Mouse (Mus musculus) heart, postnatal 25 days (tissue): ENCODE data around the gene Capn12. TPM values are rescaled to one million over a fixed set of nuclear protein-coding genes. Genes with fewer than 3 reads are reported as not detected.

ENCODE experiments used
- DNase-seq: peaks from one replicate; pipeline ENCODE4 v3.0.0; 2022; ENCODE audit warnings: low spot score
- intact Hi-C: fragments of 180-260 bp; cut with DNase I; formaldehyde crosslinking; loops from one replicate; pipeline ENCODE4 v1.15.1; 2025
- total RNA-seq, 2 experiments: library from RNA; stranded (reverse); gene quantifications; 2 replicates each; pipeline ENCODE4 v1.2.3; 2021

Capn12 gene
- total RNA-seq: under 1 TPM; 0.08 to 0.22 TPM

DNA sequence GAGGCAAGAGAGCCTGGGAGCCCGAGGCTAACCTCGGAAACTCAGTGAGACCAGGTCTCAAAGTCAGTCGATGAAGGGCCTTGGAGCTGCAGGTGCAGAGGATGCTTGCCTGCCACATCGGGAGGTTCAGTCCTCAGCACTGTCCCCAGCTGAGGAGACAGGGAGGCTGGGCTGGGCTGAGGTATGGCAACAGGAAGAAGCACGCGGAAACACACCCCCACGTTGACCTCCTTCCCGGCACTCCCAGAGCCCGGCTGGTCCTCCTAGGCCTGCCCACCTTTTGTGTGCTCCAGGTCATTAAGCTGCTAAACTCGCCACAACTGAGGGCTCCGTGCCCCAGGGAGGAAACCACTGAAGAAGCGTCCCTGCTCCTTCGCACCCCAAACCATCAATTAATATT is at the start of gene Capn12:
TSS of gene Capn12 (plus strand) at position 224 of the 400 bp plus-strand sequence.
- intact Hi-C loops: no loop called here

DNA sequence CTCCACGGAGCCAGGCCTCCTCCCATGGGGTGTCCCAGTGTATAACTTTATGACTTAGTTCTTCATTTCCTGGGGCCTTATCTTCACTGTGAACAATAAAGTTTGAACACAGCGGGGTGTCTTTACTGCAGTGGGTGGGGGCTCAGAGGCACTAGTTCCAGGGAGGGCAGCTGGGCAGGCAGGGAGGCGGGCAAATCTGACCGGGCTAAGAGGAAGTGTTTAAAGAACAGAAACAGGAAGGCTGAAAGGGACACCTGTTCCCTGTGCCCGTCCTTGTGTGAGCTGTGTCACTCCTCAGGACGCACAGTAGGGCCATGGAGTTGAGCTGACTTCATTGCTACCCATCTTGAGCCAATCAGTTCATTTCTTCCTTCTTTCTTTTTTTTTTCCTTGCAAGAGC is 49.1 kb upstream of the Capn12 start:
- intact Hi-C loops: loop anchor here (5.0 kb wide), 2 partner anchors 35 kb away; no protein-coding TSS in a partner anchor

More for the DNA sequence above, at the start of gene Capn12:
- DNase-seq: no peak

DNA sequence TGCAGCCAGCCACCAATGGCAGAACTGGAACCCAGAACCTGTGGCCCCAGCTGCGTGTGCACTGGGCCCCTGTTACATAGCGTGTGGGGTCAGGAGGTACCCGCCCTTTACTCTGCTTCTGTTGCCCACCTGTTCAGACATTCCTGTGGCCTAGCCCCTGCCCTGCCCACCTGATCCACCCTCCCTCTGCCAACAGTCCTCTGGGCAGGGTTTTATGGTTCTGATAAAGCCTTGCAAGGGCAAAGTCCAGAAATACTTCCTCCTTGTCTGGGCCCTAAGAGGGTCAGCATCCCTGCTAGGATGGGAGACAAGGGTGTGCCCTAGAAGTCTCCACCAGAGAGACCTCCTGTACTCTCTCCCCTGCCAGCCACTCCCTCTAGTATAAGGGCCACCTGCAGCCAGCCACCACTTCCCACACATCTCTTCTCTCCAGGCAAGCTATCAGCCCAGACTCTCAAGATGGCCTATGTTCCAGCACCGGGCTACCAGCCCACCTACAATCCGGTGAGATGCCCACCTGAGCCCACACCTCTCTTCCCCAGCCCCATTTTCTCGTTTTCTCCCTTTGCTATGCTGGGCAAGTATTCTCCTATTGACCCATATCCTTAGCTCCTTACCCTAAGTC is 47.4 kb upstream of the Capn12 start, which contains the start of gene Lgals4:
TSS of gene Lgals4 (plus strand) at position 132 of the 625 bp plus-strand sequence.
- DNase-seq: no peak
- intact Hi-C loops: loop anchor here (5.0 kb wide), 2 partner anchors 33 to 37 kb away; no protein-coding TSS in a partner anchor

More for the DNA sequence above, 49.1 kb upstream of the Capn12 start:
- no peak for DNase-seq

DNA sequence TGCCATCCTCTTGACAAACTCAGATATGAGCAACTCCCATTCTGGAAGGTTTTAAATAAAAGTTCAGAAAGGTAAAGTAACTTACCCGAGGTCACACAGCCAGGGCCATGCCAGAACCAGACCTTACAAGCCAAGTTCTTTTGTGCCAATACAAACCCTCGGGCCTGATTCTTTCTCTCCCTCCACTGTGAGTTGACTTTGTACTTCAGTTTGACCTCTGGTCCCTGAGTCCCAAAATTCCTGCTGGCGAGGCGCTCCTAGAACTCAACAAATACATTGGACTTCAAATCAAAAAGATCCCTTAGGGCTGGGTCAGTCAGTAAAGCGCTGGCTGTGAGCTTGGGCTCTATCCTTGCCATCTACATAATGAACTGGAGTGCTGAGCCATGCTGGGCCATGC is 44.3 kb upstream of the Capn12 start:
- no peak for DNase-seq
- intact Hi-C loops: no loop called here

DNA sequence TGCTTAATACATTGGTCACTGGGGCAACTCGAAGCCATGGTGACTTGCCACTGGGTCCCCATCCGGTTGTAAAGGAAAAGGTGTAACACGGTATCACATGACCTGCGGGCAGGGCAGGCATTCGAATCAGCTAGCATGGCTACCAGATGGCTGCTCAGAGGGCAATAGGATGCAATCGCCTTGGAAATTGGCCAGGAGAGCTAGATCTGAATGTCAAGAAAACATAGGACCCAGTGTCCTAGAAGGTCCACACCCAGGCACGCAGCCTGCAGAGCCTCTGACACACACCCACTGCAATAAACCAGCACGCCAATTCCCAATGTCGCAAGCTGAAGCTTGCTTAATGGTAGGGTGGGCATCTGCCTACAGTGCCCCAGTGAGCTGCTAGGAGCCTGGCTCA is 42.9 kb upstream of the Capn12 start:
- no peak for DNase-seq
- intact Hi-C loops: no loop called here

DNA sequence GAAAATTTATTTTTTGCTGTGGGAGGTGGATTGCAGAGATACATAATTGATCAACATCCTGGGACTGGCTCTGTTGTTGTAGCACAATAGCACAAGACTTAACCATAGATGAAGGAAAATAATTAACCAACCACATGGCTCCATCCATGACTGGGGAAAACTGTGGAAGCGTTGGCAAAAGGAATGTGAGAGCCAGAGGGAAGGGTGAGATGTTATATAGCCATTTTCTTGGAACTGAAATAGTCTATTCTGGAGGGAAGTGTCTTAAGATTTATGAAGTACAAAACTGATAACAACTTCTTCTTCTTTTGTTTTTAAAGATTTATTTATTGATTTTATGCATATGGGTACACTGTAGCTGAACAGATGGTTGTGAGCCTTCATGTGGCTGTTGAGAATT is 33.9 kb upstream of the Capn12 start:
- intact Hi-C loops: no loop called here
- no peak for DNase-seq

DNA sequence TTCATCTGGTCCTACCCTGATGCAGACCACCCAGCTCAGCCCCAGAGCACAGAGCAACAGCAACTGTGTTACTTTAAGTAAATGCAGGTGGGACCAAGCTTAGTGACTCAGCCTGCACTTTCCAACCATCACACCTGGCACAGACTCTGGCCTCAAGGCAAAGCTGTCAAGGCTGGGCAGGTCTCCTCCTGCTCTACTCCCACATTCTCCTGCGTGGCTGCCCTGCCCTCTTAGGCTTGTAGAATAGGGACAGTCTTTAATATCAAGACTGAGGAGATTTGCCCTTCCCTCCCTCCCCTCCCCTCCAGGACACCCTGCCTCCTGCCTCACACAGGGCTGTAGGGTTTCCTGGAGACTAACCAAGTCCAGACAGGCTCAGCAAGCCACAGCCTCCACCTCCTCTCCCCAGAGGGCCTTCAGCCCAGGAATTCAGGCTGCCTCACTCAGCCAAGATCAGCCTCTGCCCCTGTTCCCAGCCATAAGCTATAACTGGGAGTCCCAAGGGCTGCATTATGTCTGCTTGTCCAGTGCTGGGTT is 31.5 kb upstream of the Capn12 start:
- intact Hi-C loops: no loop called here
- DNase-seq: no peak

DNA sequence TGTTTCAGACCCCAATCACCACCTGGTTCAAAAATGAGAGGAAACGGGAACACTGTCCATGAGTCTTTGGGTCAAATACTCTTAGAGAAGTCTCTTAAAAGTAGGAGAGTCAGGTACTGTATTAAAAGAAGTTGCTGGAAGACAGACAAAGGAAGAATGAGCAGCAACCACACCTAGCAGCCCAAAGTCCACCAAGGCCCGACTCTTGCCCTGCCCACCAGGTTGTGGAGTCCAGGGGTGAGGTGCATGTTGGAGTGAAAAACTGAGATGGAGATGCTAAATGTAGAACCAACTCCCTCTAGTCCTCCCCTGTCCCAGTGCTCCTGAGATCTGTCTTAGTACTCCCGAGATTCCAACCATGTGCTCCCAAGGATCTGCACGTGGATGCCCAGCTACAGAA is 30.6 kb upstream of the Capn12 start:
- DNase-seq: no peak
- intact Hi-C loops: no loop called here

DNA sequence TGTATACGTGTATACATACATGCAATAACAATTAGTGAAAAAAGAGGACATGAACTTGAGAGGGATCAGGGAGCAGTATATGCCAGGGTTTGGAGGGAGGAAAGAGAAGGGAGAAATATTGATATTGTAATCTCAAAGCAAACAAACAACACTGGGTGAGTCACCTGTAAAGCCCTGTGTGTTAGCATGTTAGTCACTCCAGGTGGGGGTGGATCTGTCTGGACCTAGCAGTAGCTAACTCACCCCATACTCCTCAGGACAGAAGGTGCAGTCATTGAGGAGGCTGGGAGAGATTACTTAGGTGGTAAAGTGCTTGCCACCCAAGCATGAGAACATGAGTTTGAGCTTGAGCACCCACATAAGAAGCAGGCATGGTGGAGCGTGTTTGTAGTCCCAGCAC is 21.3 kb upstream of the Capn12 start:
- intact Hi-C loops: loop anchor here (10.0 kb wide), 1 partner anchor 175 kb away; no protein-coding TSS in a partner anchor
- DNase-seq: no peak

DNA sequence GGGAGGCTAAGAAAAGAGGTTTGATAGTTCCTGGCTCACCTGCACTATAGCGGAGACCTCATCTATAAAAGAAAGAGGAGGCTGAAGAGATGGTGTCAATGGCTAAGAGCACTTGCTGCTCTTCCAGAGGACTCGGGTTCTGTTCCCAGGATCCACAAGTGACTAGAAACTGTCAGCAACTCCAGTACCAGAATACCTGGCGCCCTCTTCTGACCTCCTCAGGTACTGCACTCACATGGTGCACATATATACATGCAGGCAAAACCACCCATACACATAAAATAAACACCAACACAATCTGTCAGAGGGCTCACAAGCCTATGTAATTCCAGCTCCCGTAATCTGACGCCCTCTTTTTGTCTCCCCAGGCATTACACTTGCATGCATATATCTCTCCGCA is 20.3 kb upstream of the Capn12 start:
- intact Hi-C loops: loop anchor here (10.0 kb wide), 1 partner anchor 174 kb away; no protein-coding TSS in a partner anchor
- no peak for DNase-seq

DNA sequence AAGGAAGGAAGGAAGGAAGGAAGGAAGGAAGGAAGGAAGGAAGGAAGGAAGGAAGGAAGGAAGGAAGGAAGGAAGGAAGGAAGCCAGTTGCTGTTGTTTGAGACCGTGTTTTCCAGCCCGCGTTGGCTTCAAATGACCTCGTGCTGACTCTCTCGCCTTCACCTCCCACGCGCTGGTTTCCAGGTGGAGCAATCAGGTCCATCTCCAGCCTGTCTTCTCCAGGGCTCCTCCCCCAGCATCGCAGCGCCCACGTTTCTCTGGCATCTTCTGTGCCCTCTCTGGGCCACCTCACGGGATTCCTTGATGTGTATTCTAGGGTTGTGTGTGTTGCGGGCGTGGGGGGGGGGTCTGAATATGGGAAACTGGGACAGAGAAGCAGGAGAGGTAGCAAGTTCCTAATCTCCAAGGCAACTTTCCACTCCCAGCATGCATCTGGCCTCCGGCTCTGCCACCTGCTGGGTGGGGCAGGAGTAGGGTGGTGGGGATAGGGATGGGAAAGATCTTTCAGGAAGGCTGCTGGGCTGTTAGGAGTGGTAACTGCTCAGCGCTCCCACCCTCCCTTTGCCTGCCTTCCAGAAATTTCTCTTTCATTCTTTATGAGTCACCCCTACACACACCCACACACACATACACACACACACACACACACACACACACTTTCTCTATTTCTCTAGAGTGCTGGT is 18.3 kb upstream of the Capn12 start:
- intact Hi-C loops: loop anchor here (10.0 kb wide), 1 partner anchor 172 kb away; no protein-coding TSS in a partner anchor
- DNase-seq: no peak

DNA sequence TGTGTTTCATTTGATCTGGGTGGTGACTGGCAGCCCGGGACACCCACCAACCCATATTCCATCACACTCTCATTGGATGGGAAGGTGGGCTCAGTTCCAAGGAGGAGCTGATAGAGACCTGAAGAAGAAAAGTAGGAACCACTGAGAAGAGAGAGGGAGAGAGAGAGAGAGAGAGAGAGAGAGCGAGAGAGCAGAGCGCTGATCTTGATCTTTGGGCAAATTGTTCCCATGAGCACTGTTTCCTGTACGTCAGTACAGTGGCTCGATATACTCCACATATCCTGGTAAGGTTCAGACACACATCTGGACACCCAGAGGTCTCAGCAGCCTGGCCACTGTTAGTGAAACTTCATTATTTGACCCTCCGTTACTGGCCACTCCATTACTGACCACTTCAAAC is 17.7 kb upstream of the Capn12 start, which contains the start of gene Lgals7:
TSS of gene Lgals7 (plus strand) at position 314 of the 400 bp plus-strand sequence.
- no peak for DNase-seq
- intact Hi-C loops: loop anchor here (10.0 kb wide), 1 partner anchor 171 kb away; no protein-coding TSS in a partner anchor

DNA sequence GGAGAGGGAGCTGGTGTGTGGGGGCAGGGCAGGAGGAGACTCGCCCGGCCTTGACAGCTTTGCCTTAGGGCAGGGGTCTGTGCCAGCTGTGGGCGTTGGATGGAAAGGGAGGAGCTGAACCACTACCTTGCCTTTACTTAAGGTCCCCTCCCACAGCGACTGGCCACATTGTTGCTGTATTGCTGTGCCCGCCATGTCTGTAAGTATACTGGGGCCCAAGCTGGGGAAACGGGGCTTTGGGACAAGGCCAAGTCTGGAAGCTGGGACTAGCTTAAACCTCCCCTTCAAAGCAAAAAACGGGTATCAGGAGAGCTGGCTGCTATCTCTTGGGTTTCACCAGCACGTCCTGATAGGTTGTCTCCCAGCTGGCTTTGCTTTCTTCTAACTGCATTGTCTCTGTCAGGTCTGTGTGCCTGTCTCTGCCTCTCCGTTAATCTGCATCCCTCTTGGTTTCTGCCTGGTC is 16.9 kb upstream of the Capn12 start:
- intact Hi-C loops: loop anchor here (10.0 kb wide), 1 partner anchor 170 kb away; no protein-coding TSS in a partner anchor
- no peak for DNase-seq

DNA sequence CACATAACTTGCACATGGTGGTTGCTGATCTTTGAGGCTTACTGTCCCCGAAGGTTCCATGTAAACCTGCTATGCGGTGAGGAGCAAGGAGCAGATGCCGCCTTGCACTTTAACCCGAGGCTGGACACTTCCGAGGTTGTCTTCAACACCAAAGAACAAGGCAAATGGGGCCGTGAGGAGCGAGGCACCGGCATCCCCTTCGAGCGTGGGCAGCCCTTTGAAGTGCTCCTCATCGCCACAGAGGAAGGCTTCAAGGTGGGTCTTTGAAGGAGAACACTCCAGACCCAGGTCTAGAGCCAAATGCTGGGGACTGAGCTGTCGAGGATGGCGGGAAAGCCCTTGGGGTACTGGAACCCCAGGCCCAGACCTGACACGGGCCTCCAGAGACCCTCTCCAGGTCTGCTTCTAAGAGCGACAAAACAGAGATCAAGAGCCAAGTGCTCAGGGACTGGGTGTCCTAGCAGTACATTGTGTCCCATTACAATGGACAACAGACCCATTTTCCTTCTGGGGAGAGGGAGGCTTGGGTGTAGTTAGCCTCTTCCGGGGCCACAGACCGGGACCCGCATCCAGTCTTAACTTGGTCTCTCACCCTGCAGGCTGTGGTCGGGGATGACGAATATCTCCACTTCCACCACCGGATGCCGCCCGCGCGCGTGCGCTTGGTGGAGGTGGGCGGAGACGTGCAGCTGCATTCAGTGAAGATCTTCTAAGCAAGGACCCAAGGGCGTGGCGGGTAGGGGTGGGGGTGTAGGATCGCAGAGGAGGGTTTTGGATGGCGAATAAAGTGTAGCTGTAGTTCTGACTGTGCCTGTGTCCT is 15.5 kb upstream of the Capn12 start:
- intact Hi-C loops: loop anchor here (1.0 to 10.0 kb wide), 3 partner anchors 33 to 169 kb away; partner anchors contain the start of gene Lgals4
- DNase-seq: peak; percentile 72

DNA sequence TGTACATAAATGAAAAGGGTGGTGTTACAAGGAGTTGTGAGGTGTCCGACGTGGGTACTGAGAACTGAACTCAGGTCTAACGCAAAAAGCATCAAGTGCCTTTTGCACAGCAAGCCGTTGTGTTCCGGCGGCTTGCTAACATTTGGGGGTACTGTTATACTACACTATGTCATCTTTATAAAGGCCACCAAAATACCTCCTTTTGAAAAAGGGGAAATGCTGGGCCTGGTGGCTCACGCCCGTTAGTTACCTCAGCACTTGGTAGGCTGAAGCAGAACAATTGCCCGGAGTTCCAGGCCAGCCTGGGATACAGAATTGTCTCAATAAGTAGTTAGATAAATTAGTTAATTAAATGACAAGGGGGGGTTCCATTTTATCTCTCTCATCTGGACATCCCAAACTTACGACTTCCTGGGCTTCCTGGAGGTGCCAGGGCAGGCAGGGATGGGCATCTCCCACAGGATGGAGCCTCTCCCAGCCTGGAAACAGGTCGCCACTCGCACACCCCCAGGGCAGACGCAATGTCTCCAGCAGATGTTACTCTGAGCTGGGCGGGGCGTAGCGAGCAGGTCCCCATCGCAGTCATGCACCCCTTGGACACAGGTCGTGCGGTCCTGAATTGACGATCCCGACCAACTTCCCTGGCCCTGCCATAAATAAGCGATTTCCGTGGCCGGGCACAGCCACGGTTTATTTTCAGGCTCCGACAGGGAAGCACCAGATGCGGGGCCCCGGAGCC is 14.3 kb upstream of the Capn12 start:
- intact Hi-C loops: loop anchor here (1.0 to 10.0 kb wide), 4 partner anchors 35 to 168 kb away; partner anchors contain the start of gene Lgals4
- DNase-seq: no peak

DNA sequence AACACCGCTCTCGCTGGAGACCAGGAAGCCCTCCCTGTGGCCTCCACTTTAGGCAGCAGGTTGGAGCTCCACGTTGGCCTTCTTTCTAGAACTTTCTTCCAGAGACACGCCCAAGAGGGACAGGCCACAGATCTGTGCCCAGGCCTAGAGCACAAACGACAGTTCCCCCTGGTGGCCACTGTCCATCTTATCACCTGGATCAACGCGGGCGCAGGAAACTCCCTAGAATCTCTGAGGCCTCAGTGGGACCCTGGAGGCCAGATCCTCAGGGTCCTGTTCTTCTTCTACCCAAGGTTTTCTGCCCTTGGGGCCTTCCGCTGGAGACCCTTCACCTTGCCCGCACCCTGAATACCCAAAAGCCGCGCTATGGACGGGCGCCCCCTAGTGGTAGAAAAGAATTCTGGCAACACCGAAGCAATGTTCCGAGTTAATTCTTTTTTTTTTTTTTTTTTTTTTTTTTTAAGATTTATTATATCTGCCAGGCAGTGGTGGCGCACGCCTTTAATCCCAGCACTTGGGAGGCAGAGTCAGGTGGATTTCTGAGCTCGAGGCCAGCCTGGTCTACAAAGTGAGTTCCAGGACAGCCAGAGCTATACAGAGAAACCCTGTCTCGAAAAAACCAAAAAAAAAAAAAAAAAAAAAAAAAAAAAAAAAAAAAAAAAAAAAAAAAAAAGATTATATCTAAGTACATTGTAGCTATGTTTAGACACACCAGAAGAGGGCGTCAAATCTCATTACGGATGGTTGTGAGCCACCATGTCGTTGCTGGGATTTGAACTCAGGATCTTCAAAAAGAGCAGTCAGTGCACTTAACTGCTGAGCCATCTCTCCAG is 13.5 kb upstream of the Capn12 start:
- peak; percentile 41 for DNase-seq
- intact Hi-C loops: loop anchor here (1.0 to 10.0 kb wide), 3 partner anchors 35 to 167 kb away; partner anchors contain the start of gene Lgals4

DNA sequence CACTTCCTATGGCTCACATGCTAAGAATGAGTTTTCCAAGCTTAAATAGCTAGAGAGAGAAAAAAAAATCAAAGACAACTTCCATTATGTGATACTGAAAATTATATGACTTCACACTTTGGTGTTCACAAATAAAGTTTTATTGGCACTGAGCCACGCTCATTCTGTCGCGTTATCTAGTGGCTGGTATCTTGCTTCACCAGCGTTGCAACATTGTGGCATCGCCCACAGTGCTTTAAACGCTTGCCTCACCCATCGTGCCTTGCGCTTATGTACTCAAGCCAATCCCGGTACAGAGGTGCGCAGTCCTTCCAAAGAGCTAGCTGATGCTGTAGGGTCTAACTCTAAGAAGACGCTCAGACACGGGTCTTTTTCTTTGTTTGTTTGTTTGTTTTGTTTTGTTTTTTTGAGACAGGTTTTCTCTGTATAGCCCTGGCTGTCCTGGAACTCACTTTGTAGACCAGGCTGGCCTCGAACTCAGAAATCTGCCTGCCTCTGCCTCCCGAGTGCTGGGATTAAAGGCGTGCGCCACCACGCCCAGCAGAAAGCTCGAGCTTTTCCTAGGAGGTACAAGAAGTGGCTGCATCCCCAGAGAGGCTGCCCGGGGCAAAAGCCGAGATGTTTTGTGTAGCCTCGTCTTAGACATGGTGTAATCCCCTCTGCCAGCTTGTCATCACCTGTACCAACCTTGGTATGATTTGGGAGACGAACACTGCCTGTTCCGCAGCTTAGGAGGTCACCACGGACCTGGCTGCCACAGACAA is 10.1 kb upstream of the Capn12 start:
- intact Hi-C loops: no loop called here
- DNase-seq: no peak
